Mouse (Mus musculus): ENCODE measurements at regions not wholly inside any gene's neighbourhood (a gene's known extent, or its start where the extent isn't known, plus 50 kb on each side); places are given as distances from the start of the nearest gene placed in this dataset.

GRCm38 (mm10) chr10:30952410-30952809 lies 109.8 kb upstream of the Hey2 start:
- peak; percentile 8 for DNase-seq (ENCODE audit: extremely low spot score, low read depth, low spot score)

GRCm38 (mm10) chr10:30946601-30947000 lies 104.0 kb upstream of the Hey2 start:
- no peak for DNase-seq (ENCODE audit: extremely low spot score, low read depth, low spot score)

GRCm38 (mm10) chr10:30918322-30918988 lies 75.9 kb upstream of the Hey2 start:
- DNase-seq (ENCODE audit: extremely low spot score, low read depth, low spot score) = no peak

GRCm38 (mm10) chr10:30893771-30894170 lies 51.2 kb upstream of the Hey2 start:
- DNase-seq (ENCODE audit: extremely low spot score, low read depth, low spot score) = no peak
